Mouse (Mus musculus) thymus, postnatal 0 days (tissue): Measurements from ENCODE around the gene Ccdc155. TPM values are rescaled to one million over a fixed set of nuclear protein-coding genes. Genes with fewer than 3 reads are reported as not detected.
A peak's percentile ranks its signal among the peaks of the same experiment; 100 is the strongest.

Experiments used
- DNase-seq: peaks from one replicate; pipeline ENCODE4 v3.0.0-alpha.2; 2015; ENCODE audit warnings: low spot score
- polyA plus RNA-seq: library from polyadenylated mRNA; unstranded; fragments of >200 nt; fragmentation: Nextera tagmentation; extraction: Ambion mirVana; gene quantifications from 2 replicates; pipeline ENCODE4 v1.2.1, GENCODE M21; 2015

Ccdc155 gene
- 0.20 and 0.37 TPM in 2 replicates for polyA plus RNA-seq

- peak; percentile 97 for DNase-seq
Observed at GRCm38 (mm10) chr7:45204380-45205143, at the start of gene Ccdc155. Gene Ccdc155 (minus strand): TSS chr7:45204892.

GRCm38 (mm10) chr7:45253806-45254205 lies 49.1 kb upstream of the Ccdc155 start:
- DNase-seq, result no peak

GRCm38 (mm10) chr7:45247666-45248065 lies 43.0 kb upstream of the Ccdc155 start:
- DNase-seq, result no peak

GRCm38 (mm10) chr7:45241389-45241749 lies 36.7 kb upstream of the Ccdc155 start:
- DNase-seq, result no peak

GRCm38 (mm10) chr7:45240633-45241388 lies 36.1 kb upstream of the Ccdc155 start, which contains the start of gene Slc6a16:
Gene Slc6a16 (plus strand): TSS chr7:45241085.
- DNase-seq, result no peak

GRCm38 (mm10) chr7:45240109-45240508 lies 35.4 kb upstream of the Ccdc155 start:
- no peak for DNase-seq

GRCm38 (mm10) chr7:45238723-45239496 lies 34.2 kb upstream of the Ccdc155 start, which contains the start of gene Cd37:
Gene Cd37 (minus strand): TSS chr7:45239115.
- peak; percentile 86 for DNase-seq

- no peak for DNase-seq
Observed at GRCm38 (mm10) chr7:45237747-45238699, 33.3 kb upstream of the Ccdc155 start.

- no peak for DNase-seq
Observed at GRCm38 (mm10) chr7:45235656-45236180, 31.0 kb upstream of the Ccdc155 start.

GRCm38 (mm10) chr7:45234922-45235571 lies 30.4 kb upstream of the Ccdc155 start:
- DNase-seq, result no peak

- no peak for DNase-seq
Observed at GRCm38 (mm10) chr7:45234333-45234841, 29.7 kb upstream of the Ccdc155 start.

GRCm38 (mm10) chr7:45233580-45234332 lies 29.1 kb upstream of the Ccdc155 start:
- no peak for DNase-seq

GRCm38 (mm10) chr7:45232716-45233465 lies 28.2 kb upstream of the Ccdc155 start:
- DNase-seq, result no peak

GRCm38 (mm10) chr7:45231941-45232340 lies 27.2 kb upstream of the Ccdc155 start:
- DNase-seq, result no peak

- DNase-seq, result no peak
Observed at GRCm38 (mm10) chr7:45231192-45231591, 26.5 kb upstream of the Ccdc155 start.

GRCm38 (mm10) chr7:45229459-45230203 lies 24.9 kb upstream of the Ccdc155 start:
- DNase-seq, result no peak

- DNase-seq, result no peak
Observed at GRCm38 (mm10) chr7:45229046-45229445, 24.4 kb upstream of the Ccdc155 start.
